ENCODE assay signal across 8 mouse cellular contexts in the genomic region with DNA sequence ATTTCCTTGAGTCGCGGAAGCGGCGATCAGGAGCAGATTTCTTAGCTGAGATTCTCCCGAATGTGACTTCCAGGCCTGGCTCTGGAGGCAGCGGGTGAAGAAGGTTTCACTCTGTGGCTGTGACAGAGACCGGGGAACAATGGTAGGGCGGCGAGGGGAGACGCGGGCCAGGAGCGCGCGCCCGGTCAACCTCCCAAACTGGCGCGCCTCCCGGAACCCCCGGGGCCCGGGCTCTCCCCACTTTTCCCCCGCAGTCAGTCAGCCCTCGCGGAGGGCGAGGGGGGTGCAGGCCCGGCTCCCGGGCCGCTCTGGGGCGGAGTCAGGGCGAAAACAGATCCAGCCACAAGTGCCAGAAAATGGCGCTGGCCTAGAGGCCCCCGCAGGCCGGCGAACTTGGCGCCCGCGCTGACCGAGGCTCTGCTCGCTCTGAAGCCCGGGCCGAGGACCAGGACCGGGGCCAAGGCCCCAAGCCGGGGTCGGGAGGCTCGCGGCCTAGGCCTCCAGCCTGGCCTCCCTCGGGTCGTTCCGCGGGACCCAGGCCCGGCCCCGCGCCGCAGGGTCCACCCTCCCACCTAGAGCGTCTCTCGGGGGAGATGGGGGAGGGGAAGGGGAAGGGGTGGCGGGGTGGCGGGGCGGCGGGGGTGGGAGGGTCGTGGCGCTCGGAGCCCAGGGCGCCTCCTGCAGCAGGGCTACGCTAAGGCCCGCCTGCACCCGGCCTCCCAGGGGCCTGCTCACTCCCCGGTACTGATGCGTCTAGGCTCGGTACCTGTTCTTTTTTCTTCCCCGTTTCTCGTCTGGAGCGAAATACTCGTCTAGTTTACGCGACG. TPM values are rescaled to one million over a fixed set of nuclear protein-coding genes. Genes with fewer than 3 reads are reported as not detected.
DNase-seq lines count a peak whose midpoint lies in the region; ATAC-seq lines count a peak whose summit lies in the region.

No protein-coding gene starts in this region.

- no peaks in the 10 kb centered on the region for H3K36me3 ChIP-seq in lung, embryonic 16.5 days (ENCODE audit: control insufficient read depth, insufficient read depth, low read length)
- H3K36me3 ChIP-seq in heart, embryonic 12.5 days: no peaks in the 10 kb centered on the region
- no peaks in the 10 kb centered on the region for H3K36me3 ChIP-seq in liver, embryonic 11.5 days (ENCODE audit: control insufficient read depth, insufficient read depth, low read length)
- H3K36me3 ChIP-seq in stomach, embryonic 16.5 days (ENCODE audit: control insufficient read depth, insufficient read depth, low read length): no peaks in the 10 kb centered on the region

- no peak for DNase-seq in lung, postnatal 14 days
- peak; percentile 93 to 96 for DNase-seq in cerebellum, postnatal 25 days
- peak; percentile 48 for DNase-seq in liver, embryonic 11.5 days (ENCODE audit: low spot score)
- no peak for DNase-seq in B cell, adult 2 months
- no peak for DNase-seq in urinary bladder, adult 2 months (ENCODE audit: low spot score)

- peak overlapping the region; percentile 61 for H3K9ac ChIP-seq in lung, embryonic 16.5 days (ENCODE audit: low read length)
- H3K9ac ChIP-seq in heart, embryonic 12.5 days: peak overlapping the region; percentile 58
- 0 out of 2 replicates have a peak overlapping the region, but pooled peaks have one; percentile 34 for H3K9ac ChIP-seq in liver, embryonic 11.5 days (ENCODE audit: low read depth, low read length)
- H3K9ac ChIP-seq in stomach, embryonic 16.5 days (ENCODE audit: low read length): peak overlapping the region; percentile 62

- no peaks in the 10 kb centered on the region for H3K9me3 ChIP-seq in lung, embryonic 16.5 days (ENCODE audit: control insufficient read depth, low read length)
- no peaks in the 10 kb centered on the region for H3K9me3 ChIP-seq in heart, embryonic 12.5 days (replicated peaks)
- H3K9me3 ChIP-seq in liver, embryonic 11.5 days (ENCODE audit: control insufficient read depth, low read length): no peaks in the 10 kb centered on the region
- no peaks in the 10 kb centered on the region for H3K9me3 ChIP-seq in stomach, embryonic 16.5 days (replicated peaks; ENCODE audit: control insufficient read depth, low read length)

- under 1% methylated on average over 39 of the region's 76 CpGs for WGBS in lung, embryonic 16.5 days
- 0% methylated on average over 60 of the region's 76 CpGs for WGBS in heart, embryonic 12.5 days
- WGBS in liver, embryonic 11.5 days: 1% methylated on average over 69 of the region's 76 CpGs
- under 1% methylated on average over 67 of the region's 76 CpGs for WGBS in stomach, embryonic 16.5 days

- H3K4me1 ChIP-seq in lung, embryonic 16.5 days (replicated peaks; ENCODE audit: control insufficient read depth, insufficient read depth, low read length): peaks cover 8% of the 10 kb centered on the region; the same call in 1 of the 2 replicates
- H3K4me1 ChIP-seq in heart, embryonic 12.5 days (replicated peaks): peaks cover 20% of the 10 kb centered on the region
- no peaks in the 10 kb centered on the region for H3K4me1 ChIP-seq in liver, embryonic 11.5 days (replicated peaks; ENCODE audit: control insufficient read depth, insufficient read depth, low read length)
- H3K4me1 ChIP-seq in stomach, embryonic 16.5 days (ENCODE audit: control insufficient read depth, insufficient read depth, low read length): peaks cover 5% of the 10 kb centered on the region

- peak overlapping the region; percentile 89 for H3K4me2 ChIP-seq in lung, embryonic 16.5 days (ENCODE audit: low read depth, low read length)
- peak overlapping the region; percentile 83 for H3K4me2 ChIP-seq in heart, embryonic 12.5 days
- peak overlapping the region; percentile 65 for H3K4me2 ChIP-seq in liver, embryonic 11.5 days
- H3K4me2 ChIP-seq in stomach, embryonic 16.5 days (ENCODE audit: low read depth, low read length): peak overlapping the region; percentile 74

- peak; percentile 71 for ATAC-seq in lung, embryonic 16.5 days (ENCODE audit: low read depth)
- ATAC-seq in heart, embryonic 12.5 days (ENCODE audit: insufficient number of reproducible peaks, low FRiP score): peak; percentile 71; the same call in 1 of the 2 replicates
- ATAC-seq in liver, embryonic 11.5 days (replicated peaks; ENCODE audit: low FRiP score): peak; percentile 46
- ATAC-seq in stomach, embryonic 16.5 days (ENCODE audit: insufficient read depth, low FRiP score): peak; percentile 37; the same call in 1 of the 2 replicates

- H3K27ac ChIP-seq in lung, embryonic 16.5 days (ENCODE audit: low read length): no peak overlapping the region
- H3K27ac ChIP-seq in heart, embryonic 12.5 days (ENCODE audit: poor library complexity, severe bottlenecking): no peak overlapping the region
- H3K27ac ChIP-seq in liver, embryonic 11.5 days (ENCODE audit: low read depth, low read length): no peak overlapping the region
- H3K27ac ChIP-seq in stomach, embryonic 16.5 days (ENCODE audit: low read length): no peak overlapping the region

- H3K4me3 ChIP-seq in lung, embryonic 16.5 days (ENCODE audit: low read length): peak overlapping the region; percentile 58
- H3K4me3 ChIP-seq in heart, embryonic 12.5 days: peak overlapping the region; percentile 55
- H3K4me3 ChIP-seq in liver, embryonic 11.5 days (ENCODE audit: low read depth, low read length): peak overlapping the region; percentile 49
- H3K4me3 ChIP-seq in stomach, embryonic 16.5 days (replicated peaks; ENCODE audit: low read length): peak overlapping the region; percentile 52

- peaks cover 98% of the 10 kb centered on the region for H3K27me3 ChIP-seq in lung, embryonic 16.5 days (ENCODE audit: control insufficient read depth, insufficient read depth, low read depth, low read length)
- peaks cover 96% of the 10 kb centered on the region for H3K27me3 ChIP-seq in heart, embryonic 12.5 days (replicated peaks)
- peaks cover 100% of the 10 kb centered on the region for H3K27me3 ChIP-seq in liver, embryonic 11.5 days (replicated peaks; ENCODE audit: control insufficient read depth, insufficient read depth, low read length)
- H3K27me3 ChIP-seq in stomach, embryonic 16.5 days (ENCODE audit: control insufficient read depth, insufficient read depth, low read length): peaks cover 99% of the 10 kb centered on the region

RNA-seq across cellular contexts. Expression of a gene that starts 15.9 kb away (rescaled TPM):
- polyA plus RNA-seq in lung, embryonic 16.5 days (2015; fragmentation: Nextera tagmentation; extraction: Ambion mirVana): 0.09 TPM in 1 of 2 replicates, not detected in the other
- polyA plus RNA-seq in heart, embryonic 12.5 days (2016; fragmentation: Nextera tagmentation; extraction: Ambion mirVana): 0.08 TPM in 1 of 2 replicates, not detected in the other
- polyA plus RNA-seq in liver, embryonic 11.5 days (2014; fragmentation: Nextera tagmentation; extraction: Ambion mirVana): 0.04 and 0.06 TPM in 2 replicates
- polyA plus RNA-seq in stomach, embryonic 16.5 days (2015; fragmentation: Nextera tagmentation; extraction: Ambion mirVana): not detected in 2 replicates
- polyA plus RNA-seq in urinary bladder, adult 2 months (2012; rRNA removed): 0.03 and 0.08 TPM in 2 replicates

RNA-seq across cellular contexts. Expression of a gene that starts 19.3 kb away (rescaled TPM):
- 0.08 TPM in 1 of 2 replicates, not detected in the other for polyA plus RNA-seq in lung, embryonic 16.5 days (2015; fragmentation: Nextera tagmentation; extraction: Ambion mirVana)
- 0.27 TPM in 1 of 2 replicates, not detected in the other for polyA plus RNA-seq in heart, embryonic 12.5 days (2016; fragmentation: Nextera tagmentation; extraction: Ambion mirVana)
- polyA plus RNA-seq in liver, embryonic 11.5 days (2014; fragmentation: Nextera tagmentation; extraction: Ambion mirVana): not detected in 2 replicates
- polyA plus RNA-seq in stomach, embryonic 16.5 days (2015; fragmentation: Nextera tagmentation; extraction: Ambion mirVana): 0.07 TPM in 1 of 2 replicates, not detected in the other
- polyA plus RNA-seq in urinary bladder, adult 2 months (2012; rRNA removed): 0.01 TPM in 1 of 2 replicates, not detected in the other

Comparison
In these comparisons a context has a peak if more than half of its experiments do, and no peak if none do; other contexts are left out.
1. DNase-seq: peak in cerebellum, postnatal 25 days (2 of 2) and liver, embryonic 11.5 days (single experiment); none in lung, postnatal 14 days (single experiment), B cell, adult 2 months (0 of 2) and urinary bladder, adult 2 months (single experiment).
2. Peak in every context shown above with its lines, with median percentiles within 50 percentile points of each other: ATAC-seq, H3K4me2 ChIP-seq, H3K4me3 ChIP-seq and H3K9ac ChIP-seq.